Comparison of ENCODE assay signal across 22 mouse cellular contexts in genomic region chr12:15594704-15595103, GRCm38 (mm10).
DNase-seq lines count a peak whose midpoint lies in the region; ATAC-seq and TF ChIP-seq lines count a peak whose summit lies in the region.
"Had no signal": no experiment of that assay in that cellular context is flagged by ENCODE, and none has a peak within 500 bp of the region (broad histone marks: within the 10 kb centered on the region; RNA-seq: fewer than 3 reads in every experiment).

No protein-coding gene starts in this region.

- peak; percentile 86; the same call in 1 of the 2 replicates for TF ChIP-seq EP300 in heart, postnatal 0 days (IDR thresholded peaks at IDR 0.05; ENCODE audit: low read depth)

- H3K27ac ChIP-seq in heart, embryonic 11.5 days (ENCODE audit: low read depth, low read length): peak overlapping the region; percentile 41; the same call in 1 of the 2 replicates
- peak overlapping the region; percentile 73 for H3K27ac ChIP-seq in heart, embryonic 13.5 days (replicated peaks)
- H3K27ac ChIP-seq in heart, postnatal 0 days (ENCODE audit: low read depth): peak overlapping the region; percentile 78
- H3K27ac ChIP-seq: embryonic facial prominence, embryonic 15.5 days; forebrain, embryonic 10.5 days; gastrocnemius, adult 2 months; hindbrain, embryonic 15.5 days had no signal

- H3K9ac ChIP-seq in heart, embryonic 11.5 days (ENCODE audit: low read depth, low read length): no peak overlapping the region
- H3K9ac ChIP-seq in heart, embryonic 13.5 days: no peak overlapping the region
- no peak overlapping the region for H3K9ac ChIP-seq in heart, postnatal 0 days (replicated peaks; ENCODE audit: low read depth, low read length)
- H3K9ac ChIP-seq: embryonic facial prominence, embryonic 15.5 days; hindbrain, embryonic 15.5 days had no signal

- no peak for ATAC-seq in heart, embryonic 11.5 days (replicated peaks; ENCODE audit: insufficient number of reproducible peaks, low FRiP score, low TSS enrichment)
- ATAC-seq in heart, embryonic 13.5 days (ENCODE audit: extremely low read depth, insufficient number of reproducible peaks, low FRiP score, low TSS enrichment): no peak
- ATAC-seq in heart, postnatal 0 days (ENCODE audit: insufficient read depth, low read depth): peak; percentile 92
- ATAC-seq: forebrain, embryonic 14.5 days; intestine, postnatal 0 days had no signal

- 25% methylated on average over 2 of the region's 2 CpGs for WGBS in heart, embryonic 11.5 days (ENCODE audit: insufficient replicate concordance)
- WGBS in heart, embryonic 13.5 days: 18% methylated on average over 2 of the region's 2 CpGs
- WGBS in heart, postnatal 0 days: 13% methylated on average over 2 of the region's 2 CpGs

- TF ChIP-seq CTCF in heart, postnatal 0 days (IDR thresholded peaks at IDR 0.05; ENCODE audit: low read depth): no peak

- H3K4me3 ChIP-seq in heart, embryonic 11.5 days (ENCODE audit: low read depth, low read length): no peak overlapping the region
- H3K4me3 ChIP-seq in heart, embryonic 13.5 days: no peak overlapping the region
- no peak overlapping the region for H3K4me3 ChIP-seq in heart, postnatal 0 days (ENCODE audit: low read depth, low read length)
- H3K4me3 ChIP-seq: embryonic facial prominence, embryonic 15.5 days; erythroblast, embryonic 14.5 days; forebrain, embryonic 10.5 days; gastrocnemius, adult 2 months; hindbrain, embryonic 15.5 days had no signal

- H3K4me1 ChIP-seq in heart, embryonic 11.5 days (ENCODE audit: control insufficient read depth, insufficient read depth, low read length): no peaks in the 10 kb centered on the region
- H3K4me1 ChIP-seq in heart, embryonic 13.5 days: peaks cover 25% of the 10 kb centered on the region
- peaks cover 3% of the 10 kb centered on the region; the same call in 1 of the 2 replicates for H3K4me1 ChIP-seq in heart, postnatal 0 days (ENCODE audit: control insufficient read depth, insufficient read depth)
- H3K4me1 ChIP-seq: embryonic facial prominence, embryonic 15.5 days; forebrain, embryonic 10.5 days; hindbrain, embryonic 15.5 days had no signal

- DNase-seq in heart, adult 9 months (ENCODE audit: low spot score in 2 of 2): peak; percentile 13 to 34
- DNase-seq in heart, postnatal 14 days: no peak
- DNase-seq in heart, postnatal 0 days (ENCODE audit: low spot score): peak; percentile 85
- no peak for DNase-seq in ovary, postnatal 36 days (ENCODE audit: low spot score)
- DNase-seq in right cerebral cortex, postnatal 36 days (ENCODE audit: low spot score in 2 of 2): no peak
- DNase-seq: adrenal gland, postnatal 10 days; cerebellum, adult 11 months; cerebellum, adult 8-10 months; cerebellum, postnatal 14 days; embryo, embryonic 11 days; gastrocnemius, adult 2 months; gastrocnemius, postnatal 25 days; kidney, adult 8-10 months had no signal

- intact Hi-C loops in heart, postnatal 14 days (cut with DNase I): no loop called here

- H3K9me3 ChIP-seq in heart, embryonic 11.5 days (replicated peaks; ENCODE audit: control insufficient read depth, low read length): no peaks in the 10 kb centered on the region
- H3K9me3 ChIP-seq in heart, embryonic 13.5 days: no peaks in the 10 kb centered on the region
- H3K9me3 ChIP-seq in heart, postnatal 0 days (replicated peaks; ENCODE audit: control insufficient read depth, low read length): no peaks in the 10 kb centered on the region
- H3K9me3 ChIP-seq: embryonic facial prominence, embryonic 15.5 days; forebrain, embryonic 10.5 days; G1E; hindbrain, embryonic 15.5 days had no signal

- H3K36me3 ChIP-seq in heart, embryonic 11.5 days (ENCODE audit: control insufficient read depth, insufficient read depth, low read length): no peaks in the 10 kb centered on the region
- H3K36me3 ChIP-seq in heart, embryonic 13.5 days: no peaks in the 10 kb centered on the region
- no peaks in the 10 kb centered on the region for H3K36me3 ChIP-seq in heart, postnatal 0 days (replicated peaks; ENCODE audit: control insufficient read depth, insufficient read depth, low read length)
- H3K36me3 ChIP-seq: embryonic facial prominence, embryonic 15.5 days; forebrain, embryonic 10.5 days; G1E; hindbrain, embryonic 15.5 days had no signal

- no peak overlapping the region for H3K4me2 ChIP-seq in heart, embryonic 11.5 days
- H3K4me2 ChIP-seq in heart, embryonic 13.5 days: peak overlapping the region; percentile 2; the same call in 1 of the 2 replicates
- no peak overlapping the region for H3K4me2 ChIP-seq in heart, postnatal 0 days (ENCODE audit: low read depth, low read length)
- H3K4me2 ChIP-seq: embryonic facial prominence, embryonic 15.5 days; hindbrain, embryonic 15.5 days had no signal

- no peaks in the 10 kb centered on the region for H3K27me3 ChIP-seq in heart, embryonic 11.5 days (ENCODE audit: control insufficient read depth, insufficient read depth, low read length)
- no peaks in the 10 kb centered on the region for H3K27me3 ChIP-seq in heart, embryonic 13.5 days (replicated peaks)
- no peaks in the 10 kb centered on the region for H3K27me3 ChIP-seq in heart, postnatal 0 days (ENCODE audit: control insufficient read depth, insufficient read depth, low read length)
- H3K27me3 ChIP-seq: embryonic facial prominence, embryonic 15.5 days; hindbrain, embryonic 15.5 days had no signal

Comparison
In these comparisons a context has a peak if more than half of its experiments do, and no peak if none do; other contexts are left out.
1. DNase-seq: peak in heart, adult 9 months (2 of 2) and heart, postnatal 0 days (single experiment); none in heart, postnatal 14 days (0 of 2), ovary, postnatal 36 days (single experiment) and right cerebral cortex, postnatal 36 days (0 of 2).
2. Peak in every context shown above with its lines, with median percentiles within 50 percentile points of each other: H3K27ac ChIP-seq.